Mouse (Mus musculus): ENCODE measurements around the gene Ormdl2. TPM values are rescaled to one million over a fixed set of nuclear protein-coding genes. Genes with fewer than 3 reads are reported as not detected.
A peak's percentile ranks its signal among the peaks of the same experiment; 100 is the strongest.
"Not testable (repeated sequence)": the region's sequence is repeated elsewhere in the genome, so short reads cannot be mapped to it uniquely, and the experiment has no call there.

Gene Ormdl2
- polyA plus RNA-seq, 1 experiment from 2014 or later: 95.7 TPM

- no peak for ATAC-seq (ENCODE audit: insufficient read depth, low FRiP score, low read depth)
- no peak overlapping the region for H3K9ac ChIP-seq
- peaks cover 9% of the 10 kb centered on the region; the same call in 1 of the 2 replicates for H3K36me3 ChIP-seq
- H3K27ac ChIP-seq: no peak overlapping the region
- H3K4me1 ChIP-seq: peaks cover 4% of the 10 kb centered on the region; the same call in 1 of the 2 replicates
- no peaks in the 10 kb centered on the region for H3K27me3 ChIP-seq (replicated peaks)
- H3K4me2 ChIP-seq: no peak overlapping the region
- no peaks in the 10 kb centered on the region for H3K9me3 ChIP-seq
- H3K4me3 ChIP-seq (replicated peaks): no peak overlapping the region
- 97% methylated on average over 9 of the region's 9 CpGs for WGBS
Measured at GRCm38 (mm10) chr10:128823821-128824220, 2.4 kb upstream of the Ormdl2 start.

GRCm38 (mm10) chr10:128823087-128823486 is 1.6 kb upstream of the Ormdl2 start:
- H3K4me3 ChIP-seq (replicated peaks): peak overlapping the region; percentile 91; the same call in 1 of the 2 replicates
- not testable (repeated sequence) for H3K9ac ChIP-seq; ATAC-seq (ENCODE audit: insufficient read depth, low FRiP score, low read depth)

GRCm38 (mm10) chr10:128822135-128822534 is 690 bp upstream of the Ormdl2 start:
- Histone ChIP-seq H3K4me2 (peak overlapping the region; percentile 61), H3K4me1 (peaks cover 4% of the 10 kb centered on the region; the same call in 1 of the 2 replicates), H3K27ac (peak overlapping the region; percentile 60; the same call in 1 of the 2 replicates), H3K27me3 (replicated peaks) (no peaks in the 10 kb centered on the region), H3K9me3 (no peaks in the 10 kb centered on the region), H3K9ac (peak overlapping the region; percentile 80), H3K4me3 (replicated peaks) (peak overlapping the region; percentile 91), H3K36me3 (peaks cover 11% of the 10 kb centered on the region)
- no peak for ATAC-seq (ENCODE audit: insufficient read depth, low FRiP score, low read depth)
- WGBS: 2% methylated on average over 13 of the region's 13 CpGs

More at GRCm38 (mm10) chr10:128823087-128823486, 1.6 kb upstream of the Ormdl2 start:
- H3K9me3 ChIP-seq; H3K36me3 ChIP-seq; H3K4me1 ChIP-seq; H3K27ac ChIP-seq; H3K27me3 ChIP-seq (replicated peaks): not testable (repeated sequence)
- WGBS: 82% methylated on average over 4 of the region's 4 CpGs
- peak overlapping the region; percentile 61 for H3K4me2 ChIP-seq

GRCm38 (mm10) chr10:128820217-128820616 is 1.2 kb downstream of the Ormdl2 start:
- 87% methylated on average over 4 of the region's 4 CpGs for WGBS
- no peaks in the 10 kb centered on the region for H3K27me3 ChIP-seq (replicated peaks)
- no peaks in the 10 kb centered on the region for H3K9me3 ChIP-seq
- no peak overlapping the region for H3K4me3 ChIP-seq (replicated peaks)
- H3K27ac ChIP-seq: no peak overlapping the region
- H3K9ac ChIP-seq: no peak overlapping the region
- H3K4me1 ChIP-seq: peaks cover 4% of the 10 kb centered on the region; the same call in 1 of the 2 replicates
- peaks cover 19% of the 10 kb centered on the region for H3K36me3 ChIP-seq
- H3K4me2 ChIP-seq: no peak overlapping the region
- ATAC-seq (ENCODE audit: insufficient read depth, low FRiP score, low read depth): no peak

GRCm38 (mm10) chr10:128817033-128817432 is 4.4 kb downstream of the Ormdl2 start, which contains the start of gene Sarnp:
Gene Sarnp (plus strand): TSS chr10:128817333.
- peaks cover 32% of the 10 kb centered on the region for H3K36me3 ChIP-seq
- H3K9me3 ChIP-seq: no peaks in the 10 kb centered on the region
- ATAC-seq (ENCODE audit: insufficient read depth, low FRiP score, low read depth): no peak

GRCm38 (mm10) chr10:128807018-128807417 is 14.4 kb downstream of the Ormdl2 start:
- H3K4me3 ChIP-seq (replicated peaks): peak overlapping the region; percentile 69
- peaks cover 44% of the 10 kb centered on the region for H3K4me1 ChIP-seq
- no peak for ATAC-seq (ENCODE audit: insufficient read depth, low FRiP score, low read depth)
- H3K4me2 ChIP-seq: peak overlapping the region; percentile 77
- no peak overlapping the region for H3K27ac ChIP-seq
- no peaks in the 10 kb centered on the region for H3K9me3 ChIP-seq
- no peaks in the 10 kb centered on the region for H3K27me3 ChIP-seq (replicated peaks)
- H3K9ac ChIP-seq: 0 out of 2 replicates have a peak overlapping the region, but pooled peaks have one; percentile 12
- 91% methylated on average over 8 of the region's 8 CpGs for WGBS
- H3K36me3 ChIP-seq: peaks cover 4% of the 10 kb centered on the region; the same call in 1 of the 2 replicates

More at GRCm38 (mm10) chr10:128817033-128817432, 4.4 kb downstream of the Ormdl2 start, which contains the start of gene Sarnp:
- no peaks in the 10 kb centered on the region for H3K27me3 ChIP-seq (replicated peaks)
- no peak within 1 kb of the TSS for H3K9ac ChIP-seq
- no peak within 1 kb of the TSS for H3K27ac ChIP-seq
- WGBS: 87% methylated on average over 13 of the region's 13 CpGs
- peaks cover 4% of the 10 kb centered on the region; the same call in 1 of the 2 replicates for H3K4me1 ChIP-seq
- no peak within 1 kb of the TSS for H3K4me2 ChIP-seq
- H3K4me3 ChIP-seq (replicated peaks): no peak within 1 kb of the TSS

GRCm38 (mm10) chr10:128806086-128806485 is 15.4 kb downstream of the Ormdl2 start:
- Histone ChIP-seq H3K9ac (peak overlapping the region; percentile 17; the same call in 1 of the 2 replicates), H3K27me3 (replicated peaks) (no peaks in the 10 kb centered on the region), H3K4me2 (peak overlapping the region; percentile 77), H3K4me3 (replicated peaks) (peak overlapping the region; percentile 69), H3K4me1 (peaks cover 46% of the 10 kb centered on the region), H3K27ac (peak overlapping the region; percentile 98; the same call in 1 of the 2 replicates), H3K9me3 (no peaks in the 10 kb centered on the region), H3K36me3 (peaks cover 4% of the 10 kb centered on the region; the same call in 1 of the 2 replicates)
- no peak for ATAC-seq (ENCODE audit: insufficient read depth, low FRiP score, low read depth)
- 44% methylated on average over 6 of the region's 6 CpGs for WGBS

GRCm38 (mm10) chr10:128805092-128806000 is 16.1 kb downstream of the Ormdl2 start:
- no peaks in the 10 kb centered on the region for H3K9me3 ChIP-seq
- peak overlapping the region; percentile 77 for H3K4me2 ChIP-seq
- under 1% methylated on average over 70 of the region's 70 CpGs for WGBS
- peak overlapping the region; percentile 98 for H3K27ac ChIP-seq
- peaks cover 7% of the 10 kb centered on the region; the same call in 1 of the 2 replicates for H3K36me3 ChIP-seq
- no peaks in the 10 kb centered on the region for H3K27me3 ChIP-seq (replicated peaks)
- H3K4me3 ChIP-seq (replicated peaks): peak overlapping the region; percentile 69
- peak; percentile 95 for ATAC-seq (ENCODE audit: insufficient read depth, low FRiP score, low read depth)
- H3K4me1 ChIP-seq: peaks cover 46% of the 10 kb centered on the region
- peak overlapping the region; percentile 73 for H3K9ac ChIP-seq

GRCm38 (mm10) chr10:128804271-128805091 is 17.0 kb downstream of the Ormdl2 start, which contains the start of gene Tmem198b:
Gene Tmem198b (minus strand): TSS chr10:128804370.
- peaks cover 46% of the 10 kb centered on the region for H3K4me1 ChIP-seq
- H3K9ac ChIP-seq: peak within 1 kb of the TSS; percentile 73
- no peaks in the 10 kb centered on the region for H3K9me3 ChIP-seq
- no peaks in the 10 kb centered on the region for H3K27me3 ChIP-seq (replicated peaks)
- under 1% methylated on average over 28 of the region's 28 CpGs for WGBS
- H3K4me2 ChIP-seq: peak within 1 kb of the TSS; percentile 77
- peak within 1 kb of the TSS; percentile 98 for H3K27ac ChIP-seq
- peaks cover 6% of the 10 kb centered on the region; the same call in 1 of the 2 replicates for H3K36me3 ChIP-seq
- peak; percentile 47 for ATAC-seq (ENCODE audit: insufficient read depth, low FRiP score, low read depth)
- H3K4me3 ChIP-seq (replicated peaks): peak within 1 kb of the TSS; percentile 69

GRCm38 (mm10) chr10:128803771-128804270 is 17.6 kb downstream of the Ormdl2 start, which contains the start of gene Dnajc14:
Gene Dnajc14 (plus strand): TSS chr10:128804062.
- Histone ChIP-seq H3K4me2 (peak within 1 kb of the TSS; percentile 77), H3K4me1 (peaks cover 44% of the 10 kb centered on the region), H3K36me3 (peaks cover 3% of the 10 kb centered on the region; the same call in 1 of the 2 replicates), H3K4me3 (replicated peaks) (peak within 1 kb of the TSS; percentile 69), H3K27me3 (replicated peaks) (no peaks in the 10 kb centered on the region), H3K9ac (peak within 1 kb of the TSS; percentile 73), H3K27ac (peak within 1 kb of the TSS; percentile 98), H3K9me3 (no peaks in the 10 kb centered on the region)
- ATAC-seq (ENCODE audit: insufficient read depth, low FRiP score, low read depth): no peak
- under 1% methylated on average over 14 of the region's 14 CpGs for WGBS

- 10% methylated on average over 6 of the region's 6 CpGs for WGBS
- ATAC-seq (ENCODE audit: insufficient read depth, low FRiP score, low read depth): no peak
- peaks cover 3% of the 10 kb centered on the region; the same call in 1 of the 2 replicates for H3K36me3 ChIP-seq
- H3K4me1 ChIP-seq: peaks cover 39% of the 10 kb centered on the region
- peak overlapping the region; percentile 98 for H3K27ac ChIP-seq
- no peaks in the 10 kb centered on the region for H3K9me3 ChIP-seq
- H3K4me2 ChIP-seq: peak overlapping the region; percentile 77
- H3K27me3 ChIP-seq (replicated peaks): no peaks in the 10 kb centered on the region
- H3K9ac ChIP-seq: peak overlapping the region; percentile 73; the same call in 1 of the 2 replicates
- H3K4me3 ChIP-seq (replicated peaks): peak overlapping the region; percentile 69
Measured at GRCm38 (mm10) chr10:128803361-128803760, 18.1 kb downstream of the Ormdl2 start.
